Mouse (Mus musculus) liver, embryonic 11.5 days (tissue): ENCODE measurements around the gene Nfam1. TPM values are rescaled to one million over a fixed set of nuclear protein-coding genes. Genes with fewer than 3 reads are reported as not detected.
"Not testable (repeated sequence)": the region's sequence is repeated elsewhere in the genome, so short reads cannot be mapped to it uniquely, and the experiment has no call there.

Experiments
- ATAC-seq: fragments of 200-750 bp; cut with Nextera tagmentation; replicated peaks from 2 replicates; pipeline ENCODE4 v1.8.0; 2017; ENCODE audit warnings: moderate number of reproducible peaks, mild to moderate bottlenecking, moderate TSS enrichment, moderate library complexity; ENCODE audit not compliant: low FRiP score
- DNase-seq: peaks from one replicate; pipeline ENCODE4 v3.0.0-alpha.2; 2017; ENCODE audit warnings: low spot score
- H3K27ac ChIP-seq: fragments of 300-500 bp; sonication (generic); 2 replicates; pipeline ENCODE4 v1.5.1; 2014; ENCODE audit warnings: mild to moderate bottlenecking, low read depth, low read length, control low read depth
- H3K27me3 ChIP-seq: fragments of 300-500 bp; sonication (generic); replicated peaks from 2 replicates; pipeline ENCODE4 v1.6.1; 2014; ENCODE audit warnings: low read length, mixed read lengths; ENCODE audit not compliant: control insufficient read depth, insufficient read depth
- H3K36me3 ChIP-seq: fragments of 300-500 bp; sonication (generic); 2 replicates; pipeline ENCODE4 v1.6.1; 2014; ENCODE audit warnings: mild to moderate bottlenecking, low read length, moderate library complexity, mixed read lengths; ENCODE audit not compliant: control insufficient read depth, insufficient read depth
- H3K4me1 ChIP-seq: fragments of 300-500 bp; sonication (generic); replicated peaks from 2 replicates; pipeline ENCODE4 v1.6.1; 2014; ENCODE audit warnings: low read length, mixed read lengths; ENCODE audit not compliant: control insufficient read depth, insufficient read depth
- H3K4me2 ChIP-seq: fragments of 300-500 bp; sonication (generic); 2 replicates; pipeline ENCODE4 v1.6.1; 2014; ENCODE audit warnings: mild to moderate bottlenecking, control low read depth, moderate library complexity
- H3K4me3 ChIP-seq: fragments of 300-500 bp; sonication (generic); 2 replicates; pipeline ENCODE4 v1.5.1; 2014; ENCODE audit warnings: low read depth, low read length, control low read depth
- H3K9ac ChIP-seq: fragments of 300-500 bp; sonication (generic); 2 replicates; pipeline ENCODE4 v1.6.1; 2014; ENCODE audit warnings: low read depth, low read length, control low read depth
- H3K9me3 ChIP-seq: fragments of 300-500 bp; sonication (generic); 2 replicates; pipeline ENCODE4 v1.6.1; 2016; ENCODE audit warnings: low read length, inconsistent platforms, mixed read lengths; ENCODE audit not compliant: control insufficient read depth
- WGBS: fragments of 180-500 bp; shearing (Covaris S2); extraction: QIAGEN DNeasy Blood & Tissue Kit; methylation state at CpG from one replicate; pipeline ENCODE4 v1.1.7; 2014; 5-methylcytosine and 5-hydroxymethylcytosine counted together
- polyA plus RNA-seq: library from polyadenylated mRNA; unstranded; fragments of >200 nt; fragmentation: Nextera tagmentation; extraction: Ambion mirVana; gene quantifications from 2 replicates; pipeline ENCODE4 v1.2.1, GENCODE M21; 2014

The Nfam1 gene
- 6.6 and 7.4 TPM in 2 replicates for polyA plus RNA-seq

DNA sequence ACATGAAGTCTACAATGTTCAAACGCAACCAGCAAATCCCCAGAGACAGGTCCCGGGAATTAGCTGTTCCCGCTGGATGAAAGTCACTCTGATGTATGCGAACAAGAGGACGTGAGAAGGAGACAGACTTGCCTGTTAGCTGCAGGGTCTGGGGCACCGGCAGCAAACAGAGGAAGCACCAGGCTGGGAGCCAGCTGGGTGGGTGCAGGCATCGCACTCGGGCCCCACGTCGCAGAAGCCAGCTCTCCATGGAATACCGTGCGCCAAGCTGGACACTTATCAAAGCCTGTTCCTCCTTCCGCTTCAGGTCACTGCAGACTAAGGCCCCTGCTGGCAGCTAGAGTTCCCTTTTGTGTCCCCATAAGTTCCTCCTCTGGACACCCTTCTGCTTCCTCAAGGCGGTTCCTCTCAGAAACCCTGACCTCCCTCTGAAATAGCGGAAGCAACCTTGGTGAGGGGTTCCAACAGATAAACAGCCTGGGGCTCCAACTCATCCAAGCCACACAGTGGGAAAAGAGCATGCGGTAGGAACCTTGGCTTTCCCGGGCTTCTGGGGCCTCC is at the start of gene Nfam1:
Nfam1 (minus strand) TSS at position 326 of the 561 bp plus-strand sequence.
- DNase-seq (no peak), ATAC-seq (no peak)
- Histone ChIP-seq H3K9me3 (no peaks in the 10 kb centered on the region), H3K4me2 (peak within 1 kb of the TSS; percentile 32), H3K27ac (no peak within 1 kb of the TSS; the same call in 1 of the 2 replicates), H3K4me3 (peak within 1 kb of the TSS; percentile 33), H3K9ac (no peak within 1 kb of the TSS), H3K36me3 (no peaks in the 10 kb centered on the region), H3K27me3 (peaks cover 5% of the 10 kb centered on the region), H3K4me1 (peaks cover 20% of the 10 kb centered on the region)
- 26% methylated on average over 17 of the region's 17 CpGs for WGBS

DNA sequence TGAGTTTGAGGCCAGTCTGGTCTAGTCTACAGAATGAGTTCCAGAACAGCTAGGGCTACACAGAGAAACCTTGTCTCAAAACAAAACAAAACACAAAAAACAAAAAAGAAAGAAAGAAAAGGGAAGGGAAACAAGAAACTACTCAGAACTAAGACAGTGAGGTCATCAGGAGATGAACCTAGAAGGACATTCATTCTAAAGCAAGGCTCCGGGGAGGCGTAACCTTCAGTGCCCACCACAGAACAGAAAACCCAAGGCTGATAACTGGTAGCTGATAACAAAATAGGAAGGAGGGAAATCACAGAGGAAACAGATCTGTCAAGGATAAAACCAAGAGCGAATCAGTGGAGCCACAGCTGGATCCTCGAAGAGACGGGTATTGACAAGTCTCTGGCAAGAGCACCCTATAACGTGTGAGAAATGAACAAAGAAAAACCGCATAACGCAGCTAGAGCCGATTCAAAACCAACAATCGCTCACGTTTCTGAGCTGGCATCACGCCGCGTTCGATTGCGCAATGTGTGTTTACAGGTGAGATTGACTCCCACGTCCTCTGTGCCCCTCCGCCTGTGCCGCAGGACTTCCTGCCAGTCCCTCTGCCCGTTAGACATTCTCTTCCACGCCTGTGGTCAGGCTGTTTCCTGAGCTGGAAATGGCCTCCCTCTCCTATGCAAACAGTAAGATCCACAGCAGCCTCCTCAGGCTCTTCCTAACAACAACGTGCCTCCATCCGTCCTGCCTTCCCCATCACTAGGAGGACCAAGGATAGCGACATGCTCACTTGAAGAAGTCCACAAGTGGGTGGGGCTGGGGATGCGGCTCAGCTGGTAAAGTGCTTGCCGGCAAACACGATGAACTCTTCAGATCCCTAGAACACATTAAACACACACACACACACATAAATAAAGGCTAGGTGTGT is 42.8 kb upstream of the Nfam1 start:
- no peak for ATAC-seq

DNA sequence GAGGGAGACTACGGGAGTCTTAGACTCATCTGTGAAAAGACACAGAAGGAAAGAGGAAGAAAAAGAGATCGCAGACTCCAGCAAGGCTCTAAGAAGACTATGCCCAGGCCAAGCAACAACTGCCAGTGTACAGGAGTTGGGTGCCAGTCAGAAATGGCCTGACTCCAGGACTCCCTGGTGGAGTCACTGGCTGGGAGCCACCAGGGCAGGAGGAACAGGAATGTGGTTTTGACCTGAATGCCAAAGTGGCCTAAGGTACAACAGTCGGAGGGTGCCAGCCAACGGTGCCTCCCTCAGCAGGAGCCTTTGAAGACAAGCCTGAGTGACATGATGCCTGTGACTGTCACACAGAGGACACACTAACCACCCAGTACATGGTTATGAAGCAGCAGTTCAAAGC is 41.1 kb upstream of the Nfam1 start:
- ATAC-seq (no peak), DNase-seq (no peak)
- no peak overlapping the region for H3K9ac ChIP-seq
- peaks cover 9% of the 10 kb centered on the region for H3K27me3 ChIP-seq
- 85% methylated on average over 4 of the region's 4 CpGs for WGBS
- no peak overlapping the region for H3K4me2 ChIP-seq
- H3K9me3 ChIP-seq = no peaks in the 10 kb centered on the region
- H3K4me3 ChIP-seq = no peak overlapping the region
- no peak overlapping the region for H3K27ac ChIP-seq
- no peaks in the 10 kb centered on the region for H3K36me3 ChIP-seq
- H3K4me1 ChIP-seq = 0 out of 2 replicates have a peak, but pooled peaks cover 3% of the 10 kb centered on the region

More for the DNA sequence above, 42.8 kb upstream of the Nfam1 start:
- H3K4me1 ChIP-seq = 0 out of 2 replicates have a peak, but pooled peaks cover 3% of the 10 kb centered on the region
- H3K9me3 ChIP-seq = no peaks in the 10 kb centered on the region
- no peak overlapping the region for H3K4me3 ChIP-seq
- H3K4me2 ChIP-seq = no peak overlapping the region
- no peak for DNase-seq
- H3K27ac ChIP-seq = no peak overlapping the region
- 29% methylated on average over 27 of the region's 27 CpGs for WGBS
- no peaks in the 10 kb centered on the region for H3K36me3 ChIP-seq
- peaks cover 9% of the 10 kb centered on the region for H3K27me3 ChIP-seq
- no peak overlapping the region for H3K9ac ChIP-seq

DNA sequence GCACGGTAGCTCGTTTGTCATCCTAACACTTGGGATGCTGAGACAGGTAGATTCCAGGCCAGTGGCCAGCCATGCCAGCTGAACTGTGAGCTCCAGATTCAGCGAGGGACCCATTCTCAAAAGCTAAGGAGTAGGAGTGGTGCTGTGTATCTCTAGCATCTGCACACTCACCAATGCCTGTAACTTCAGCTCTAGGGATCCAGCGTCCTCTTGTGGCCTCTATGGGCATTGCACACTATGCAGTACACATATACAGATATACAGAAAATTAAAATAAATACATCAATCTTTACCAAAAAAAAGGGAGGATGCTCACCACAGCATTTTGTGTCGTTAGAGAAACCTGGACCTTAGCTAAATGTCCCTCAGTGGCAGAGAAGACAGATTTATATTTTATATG is 38.6 kb upstream of the Nfam1 start:
- Histone ChIP-seq H3K27me3 (peaks cover 9% of the 10 kb centered on the region), H3K4me1 (0 out of 2 replicates have a peak, but pooled peaks cover 3% of the 10 kb centered on the region), H3K9ac (no peak overlapping the region), H3K36me3 (no peaks in the 10 kb centered on the region), H3K4me2 (no peak overlapping the region), H3K4me3 (no peak overlapping the region), H3K27ac (no peak overlapping the region), H3K9me3 (no peaks in the 10 kb centered on the region)
- DNase-seq (no peak), ATAC-seq (no peak)
- 76% methylated on average over 5 of the region's 5 CpGs for WGBS

DNA sequence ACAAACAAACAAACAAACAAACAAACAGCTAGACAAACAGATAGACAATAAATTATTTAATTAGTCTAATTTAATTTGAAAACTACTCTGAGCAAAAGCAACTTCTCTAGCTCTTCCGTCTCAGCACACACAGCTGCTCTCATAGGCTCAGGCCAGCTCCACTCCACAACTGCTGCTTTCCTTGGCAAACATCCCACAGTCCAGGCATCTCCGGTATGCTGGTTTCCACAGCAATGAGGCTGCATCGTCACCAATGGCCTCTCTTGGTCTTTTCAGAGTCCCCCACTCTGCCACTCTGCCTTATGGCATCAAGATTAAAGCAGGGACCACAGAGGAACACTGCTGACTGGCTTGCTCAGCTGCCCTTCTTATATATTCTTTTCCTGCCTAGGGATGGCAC is 37.8 kb upstream of the Nfam1 start:
- Histone ChIP-seq H3K27ac (no peak overlapping the region), H3K9me3 (no peaks in the 10 kb centered on the region), H3K4me1 (0 out of 2 replicates have a peak, but pooled peaks cover 2% of the 10 kb centered on the region), H3K36me3 (no peaks in the 10 kb centered on the region), H3K27me3 (peaks cover 2% of the 10 kb centered on the region), H3K4me2 (no peak overlapping the region), H3K9ac (no peak overlapping the region), H3K4me3 (no peak overlapping the region)
- WGBS = 74% methylated on average over 3 of the region's 3 CpGs
- ATAC-seq (no peak), DNase-seq (no peak)

DNA sequence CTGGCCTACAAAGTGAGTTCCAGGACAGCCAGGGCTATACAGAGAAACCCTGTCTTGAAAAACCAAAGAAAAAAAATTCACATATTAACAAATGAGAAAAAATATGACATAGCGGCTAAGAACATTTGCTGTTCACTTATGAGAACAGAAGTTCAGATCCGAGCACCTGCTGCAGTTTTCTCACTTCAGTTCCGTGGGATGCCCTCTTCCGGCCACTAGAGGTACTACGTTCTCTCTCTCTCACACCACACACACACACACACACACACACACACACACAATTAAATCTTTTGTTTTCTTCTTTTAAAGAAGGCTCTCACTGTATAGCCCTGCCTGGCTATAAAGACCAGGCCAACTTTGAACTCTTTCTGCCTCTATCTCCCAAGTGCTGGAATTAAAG is 35.2 kb upstream of the Nfam1 start:
- H3K4me3 ChIP-seq = no peak overlapping the region
- H3K9ac ChIP-seq = no peak overlapping the region
- DNase-seq (no peak), ATAC-seq (no peak)
- H3K36me3 ChIP-seq = no peaks in the 10 kb centered on the region
- WGBS = 96% methylated on average over 5 of the region's 5 CpGs
- H3K9me3 ChIP-seq = no peaks in the 10 kb centered on the region
- H3K27me3 ChIP-seq = no peaks in the 10 kb centered on the region
- no peak overlapping the region for H3K27ac ChIP-seq
- H3K4me1 ChIP-seq = no peaks in the 10 kb centered on the region
- no peak overlapping the region for H3K4me2 ChIP-seq

DNA sequence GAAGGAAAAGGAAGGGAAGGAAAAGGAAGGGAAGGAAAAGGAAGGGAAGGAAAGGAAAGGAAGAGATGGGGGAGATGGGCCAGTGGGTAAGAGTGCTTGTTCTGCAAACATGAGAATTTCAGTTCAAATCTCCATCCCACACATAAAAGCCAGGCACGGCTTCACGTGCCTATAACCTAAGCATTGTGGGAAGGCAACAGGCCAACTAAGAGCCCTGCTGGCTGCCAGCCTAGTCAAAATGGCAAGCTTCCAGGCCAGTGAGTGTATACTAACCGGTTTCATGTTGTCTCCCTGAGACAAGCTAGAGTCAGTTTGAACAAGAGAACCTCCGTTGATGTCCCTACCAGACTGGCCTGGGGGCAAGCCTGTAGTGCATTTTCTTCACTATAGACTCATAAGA is 32.4 kb upstream of the Nfam1 start:
- ATAC-seq (no peak), DNase-seq (no peak)
- H3K36me3 ChIP-seq = no peaks in the 10 kb centered on the region
- no peak overlapping the region for H3K4me2 ChIP-seq
- 82% methylated on average over 4 of the region's 4 CpGs for WGBS
- no peak overlapping the region for H3K9ac ChIP-seq
- H3K27me3 ChIP-seq = 0 out of 2 replicates have a peak, but pooled peaks cover under 1% of the 10 kb centered on the region
- 0 out of 2 replicates have a peak, but pooled peaks cover 4% of the 10 kb centered on the region for H3K4me1 ChIP-seq
- no peak overlapping the region for H3K4me3 ChIP-seq
- H3K27ac ChIP-seq = no peak overlapping the region
- no peaks in the 10 kb centered on the region for H3K9me3 ChIP-seq

DNA sequence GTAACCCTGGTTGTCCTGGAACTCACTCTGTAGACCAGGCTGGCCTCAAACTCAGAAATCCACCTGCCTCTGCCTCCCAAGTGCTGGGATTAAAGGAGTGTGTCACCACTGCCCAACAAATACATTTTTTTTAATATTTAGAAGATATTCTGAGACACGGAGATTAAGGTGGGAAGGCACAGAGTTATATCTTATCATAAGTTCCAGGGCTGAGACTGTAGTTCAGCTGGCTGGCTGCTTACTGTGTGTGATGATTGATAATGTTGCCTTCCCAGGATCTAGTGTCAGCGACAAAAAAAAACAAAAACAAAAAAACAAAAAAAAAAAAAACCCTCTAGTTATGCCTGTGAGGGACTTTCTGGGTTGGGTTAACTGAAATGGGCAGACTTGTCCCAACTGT is 29.5 kb upstream of the Nfam1 start:
- H3K4me3 ChIP-seq, H3K4me1 ChIP-seq, H3K36me3 ChIP-seq, H3K9me3 ChIP-seq, H3K27ac ChIP-seq, DNase-seq, ATAC-seq, H3K4me2 ChIP-seq, H3K9ac ChIP-seq: not testable (repeated sequence)
- 55% methylated on average over 2 of the region's 2 CpGs for WGBS
- peaks cover 14% of the 10 kb centered on the region; the same call in 1 of the 2 replicates for H3K27me3 ChIP-seq
